Mouse (Mus musculus) cerebellum, postnatal 14 days (tissue): ENCODE measurements at regions not wholly inside any gene's neighbourhood (a gene's known extent, or its start where the extent isn't known, plus 50 kb on each side); places are given as distances from the start of the nearest gene placed in this dataset.

Experiments
- DNase-seq, 2 experiments: peaks; one replicate each; pipeline ENCODE4 v3.0.0; 2021; ENCODE audit warnings: mixed read lengths in 2 of 2

- no peak for DNase-seq
Observed at GRCm38 (mm10) chr6:66012675-66013074, 60.3 kb downstream of the 4930544G11Rik start.

GRCm38 (mm10) chr6:66023531-66023930 is 71.1 kb downstream of the 4930544G11Rik start:
- no peak for DNase-seq

DNA sequence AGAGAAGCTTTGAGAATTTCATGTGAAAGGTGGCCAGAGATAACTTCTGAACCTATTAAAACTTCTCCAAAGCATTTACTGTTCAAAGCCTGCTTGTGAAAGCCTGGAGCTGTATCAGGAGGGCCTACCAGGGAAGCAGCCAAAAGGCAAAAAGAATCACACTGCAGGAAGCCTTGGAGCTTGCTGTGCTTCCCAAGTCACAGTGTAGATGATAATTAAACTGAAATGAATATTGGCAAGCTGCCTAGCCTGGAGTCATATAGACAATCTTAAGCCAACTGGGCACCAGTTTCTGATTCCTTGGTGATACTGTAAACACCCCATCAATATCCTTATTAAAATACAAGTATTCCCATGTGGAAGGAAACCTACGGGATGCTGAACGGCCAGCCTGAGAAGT is 84.4 kb downstream of the 4930544G11Rik start:
- DNase-seq, result peak; percentile 9 to 67

DNA sequence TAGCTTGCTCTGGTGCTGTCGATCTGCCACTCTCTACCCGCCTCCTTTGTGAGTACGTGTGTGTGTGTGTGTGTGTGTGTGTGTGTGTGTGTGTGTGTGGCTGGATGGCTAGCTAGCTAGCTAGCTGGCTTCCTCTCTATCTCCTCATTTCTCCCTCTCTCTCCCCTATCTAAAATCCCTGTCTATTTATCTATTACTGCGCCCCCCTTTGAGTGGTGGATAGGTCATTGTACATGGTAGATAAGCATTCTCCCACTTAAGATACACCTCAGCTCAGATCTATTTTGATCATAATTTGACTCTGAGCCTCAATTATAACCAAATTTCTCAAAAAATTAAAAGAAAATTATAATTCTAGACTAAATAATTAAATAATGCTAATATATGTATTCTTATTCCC is 99.4 kb downstream of the 4930544G11Rik start:
- no peak for DNase-seq

GRCm38 (mm10) chr6:66052386-66052785 is 100.0 kb downstream of the 4930544G11Rik start:
- DNase-seq, result no peak

DNA sequence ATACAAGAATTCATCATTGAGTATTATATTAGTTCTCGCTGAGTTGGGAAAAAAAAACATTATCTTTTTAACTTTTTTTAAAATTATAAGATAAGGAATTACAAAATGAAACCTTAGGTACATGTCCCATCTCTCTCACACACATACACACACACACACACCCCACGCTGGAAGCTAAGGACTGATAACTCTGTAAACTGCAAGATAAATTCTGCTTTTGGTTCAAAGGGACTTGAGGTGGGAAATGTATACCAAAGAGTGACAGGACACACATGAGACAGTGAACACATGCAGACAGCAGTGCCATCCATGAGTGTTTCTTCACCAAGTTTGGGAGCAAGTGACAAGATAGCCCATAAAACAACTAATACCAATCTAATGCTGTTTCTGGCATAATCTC is 100.8 kb downstream of the 4930544G11Rik start:
- DNase-seq, result no peak

DNA sequence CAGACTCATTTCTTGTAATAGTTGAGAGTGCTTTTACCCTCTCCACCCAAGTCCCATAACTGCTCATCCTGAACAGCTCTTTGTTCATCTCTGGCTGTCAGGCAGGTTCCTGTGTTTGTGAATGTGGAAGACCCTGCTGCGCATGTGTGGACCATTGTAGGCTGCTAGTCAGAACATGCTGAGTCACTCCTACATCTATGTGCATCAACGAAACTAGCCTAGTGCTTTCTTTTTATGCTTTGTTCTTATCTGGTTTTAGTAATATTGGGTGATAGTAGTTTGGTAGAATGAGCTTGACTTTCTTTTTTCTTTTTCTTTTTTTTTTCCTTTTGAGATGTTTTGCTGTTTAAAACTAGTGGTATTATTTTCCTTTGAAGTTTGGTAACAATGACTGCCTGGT is 116.5 kb downstream of the 4930544G11Rik start:
- DNase-seq, result no peak

- no peak for DNase-seq
Observed at GRCm38 (mm10) chr6:66077445-66077844, 125.0 kb downstream of the 4930544G11Rik start.

DNA sequence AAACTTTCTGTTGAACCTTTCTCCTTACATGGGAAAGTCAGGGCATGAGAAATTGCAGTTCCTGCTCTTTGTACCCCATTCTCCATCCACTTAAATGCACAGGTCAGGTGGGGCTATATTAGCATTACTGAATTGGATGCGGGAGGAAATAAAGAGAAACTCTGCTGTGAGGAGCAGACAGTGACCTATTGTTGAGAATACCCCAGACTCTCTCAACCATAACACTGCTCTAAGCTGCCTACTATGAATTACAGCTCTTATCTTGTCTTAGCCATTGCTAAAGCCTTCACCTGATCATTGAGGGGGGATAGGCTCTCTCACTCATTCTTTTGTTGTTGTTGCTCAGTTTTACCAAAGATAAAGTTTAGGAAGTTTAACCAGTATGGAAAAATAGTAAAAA is 126.4 kb downstream of the 4930544G11Rik start:
- no peak for DNase-seq

GRCm38 (mm10) chr6:66101555-66102071 is 149.2 kb downstream of the 4930544G11Rik start:
- DNase-seq, result no peak

DNA sequence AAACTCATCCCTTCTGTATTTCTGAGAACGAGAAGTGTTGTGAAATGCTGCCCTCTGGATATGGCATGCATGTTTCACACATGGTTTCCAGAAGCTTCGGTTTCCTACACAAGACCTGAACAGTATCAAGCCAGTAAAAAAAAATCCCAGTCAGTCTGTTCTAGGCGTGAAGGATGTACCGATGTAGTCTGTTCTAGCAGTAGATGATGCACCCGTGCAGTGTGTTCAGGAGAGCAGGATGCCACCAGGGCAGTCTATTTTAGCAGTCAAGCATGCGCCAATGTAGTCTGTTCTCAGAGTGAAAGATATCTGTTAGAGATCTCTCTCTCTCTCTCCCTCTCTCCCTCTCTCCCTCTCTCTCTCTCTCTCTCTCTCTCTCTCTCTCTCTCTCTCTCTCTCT is 162.0 kb downstream of the 4930544G11Rik start:
- DNase-seq, result peak in 1 of 2 experiments; percentile 8

- no peak for DNase-seq
Observed at GRCm38 (mm10) chr6:66121479-66122183, 169.2 kb downstream of the 4930544G11Rik start.

- no peak for DNase-seq
Observed at GRCm38 (mm10) chr6:66124292-66124691, 171.9 kb downstream of the 4930544G11Rik start.

DNA sequence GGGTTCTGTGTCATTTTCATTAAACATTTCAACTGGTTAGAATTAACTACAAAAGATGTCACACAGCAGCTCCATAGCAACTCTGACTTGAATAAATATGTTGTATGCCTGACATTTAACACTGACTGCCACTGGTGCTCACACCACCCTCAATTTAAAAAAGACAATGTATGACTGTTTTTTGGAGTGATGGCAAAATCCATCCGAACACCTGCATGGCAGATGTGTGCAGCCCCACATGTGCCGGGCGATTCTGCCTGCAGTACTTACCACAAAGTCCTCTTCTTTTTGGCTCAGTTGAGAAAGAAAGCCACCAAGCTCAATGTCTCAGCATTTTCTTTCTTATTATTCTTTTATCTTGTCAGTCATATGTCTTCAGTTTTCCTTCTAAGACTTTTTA is 199.4 kb downstream of the 4930544G11Rik start:
- no peak for DNase-seq

DNA sequence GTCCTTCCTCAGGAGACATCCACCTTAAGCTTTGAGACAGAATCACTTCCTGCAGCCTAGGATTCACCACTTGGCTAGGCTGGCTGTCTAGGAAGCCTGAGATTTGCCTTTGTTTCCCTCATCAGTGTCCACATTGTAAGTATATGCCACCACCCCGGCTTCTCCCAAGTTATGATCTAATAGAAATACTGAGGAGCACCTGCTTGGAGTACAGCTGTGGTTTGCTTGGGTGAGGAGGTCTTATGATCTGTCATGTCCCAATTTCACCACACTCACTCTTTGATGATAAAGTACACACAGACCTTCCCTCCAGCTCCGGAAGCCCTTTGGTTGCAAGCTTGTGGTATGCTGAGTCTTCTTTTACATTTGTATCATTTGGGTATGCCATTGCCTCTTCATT is 202.4 kb downstream of the 4930544G11Rik start:
- no peak for DNase-seq

DNA sequence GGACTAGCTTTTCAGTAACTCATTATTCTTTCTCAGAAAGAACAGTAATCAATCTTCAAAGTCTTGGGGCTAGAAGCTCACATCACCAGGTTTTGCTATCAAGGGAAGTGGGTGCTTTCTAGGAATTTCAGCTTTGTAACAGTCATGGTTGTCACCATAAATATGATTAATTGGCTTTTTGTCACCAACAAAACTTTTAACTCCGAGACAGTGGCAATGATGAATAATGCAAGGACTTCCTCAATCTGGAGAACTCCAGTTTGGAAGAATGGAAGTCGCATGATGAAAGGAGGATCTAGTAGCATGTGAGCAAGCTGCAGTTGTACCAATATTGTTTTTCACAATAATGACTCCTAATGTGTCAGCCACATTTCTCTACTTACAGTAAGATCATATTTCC is 208.4 kb downstream of the 4930544G11Rik start:
- DNase-seq, result no peak

GRCm38 (mm10) chr6:66168913-66169312 is 216.5 kb downstream of the 4930544G11Rik start:
- no peak for DNase-seq

DNA sequence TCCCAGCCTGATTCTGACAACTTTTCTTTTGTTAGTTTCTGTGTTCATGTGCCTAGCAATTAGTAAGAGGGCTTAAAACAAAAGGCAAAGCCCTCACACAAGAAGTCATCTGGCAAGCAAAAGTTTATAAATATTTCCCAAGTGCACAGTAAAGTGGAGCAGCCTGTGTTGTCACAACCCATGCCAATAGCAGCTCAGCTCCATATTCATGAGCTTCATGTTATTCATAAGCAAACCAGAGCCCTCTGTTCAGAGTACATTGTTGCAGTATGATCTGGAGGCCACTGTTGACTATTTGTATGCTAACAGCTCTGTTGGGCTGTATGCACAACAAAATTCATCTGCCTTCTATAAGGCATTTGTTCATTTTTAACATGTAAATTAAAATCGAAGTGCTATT is 245.6 kb downstream of the 4930544G11Rik start:
- no peak for DNase-seq

GRCm38 (mm10) chr6:66200136-66200790 is 247.9 kb downstream of the 4930544G11Rik start:
- DNase-seq, result no peak

- DNase-seq, result no peak
Observed at GRCm38 (mm10) chr6:66206197-66206925, 254.0 kb downstream of the 4930544G11Rik start.

GRCm38 (mm10) chr6:66217543-66217942 is 265.1 kb downstream of the 4930544G11Rik start:
- no peak for DNase-seq

- DNase-seq, result peak; percentile 19 to 37
Observed at GRCm38 (mm10) chr6:66224164-66224903, 271.9 kb downstream of the 4930544G11Rik start.

DNA sequence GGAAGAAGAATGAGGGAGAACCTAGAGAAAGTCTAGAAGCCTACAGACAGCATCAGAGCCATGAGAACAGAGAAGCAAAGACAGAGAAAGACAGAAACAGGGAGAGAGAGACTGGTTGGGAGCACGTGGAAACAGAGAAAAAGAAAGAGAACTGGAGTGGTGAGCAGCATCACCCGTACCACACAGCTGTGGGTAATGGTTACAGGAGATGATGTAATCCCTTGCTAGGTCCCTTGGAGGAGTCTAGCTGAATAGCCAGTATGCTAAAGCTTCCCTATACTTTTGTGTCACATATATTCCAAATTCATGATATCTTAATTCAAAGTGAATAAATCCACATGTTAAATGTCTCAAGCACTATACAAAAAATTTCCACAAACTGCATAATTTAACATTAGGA is 284.0 kb downstream of the 4930544G11Rik start:
- DNase-seq, result no peak
